Mouse (Mus musculus) ES-Bruce4 (cell line): ENCODE results near the gene Tex261. TPM values are rescaled to one million over a fixed set of nuclear protein-coding genes. Genes with fewer than 3 reads are reported as not detected.
"Not testable (repeated sequence)": the region's sequence is repeated elsewhere in the genome, so short reads cannot be mapped to it uniquely, and the experiment has no call there.

ENCODE experiments used
- H3K27ac ChIP-seq: 2 replicates; pipeline ENCODE4 v1.5.1; 2012; ENCODE audit warnings: low read length, inconsistent platforms; ENCODE audit not compliant: insufficient read depth
- H3K27me3 ChIP-seq: 2 replicates; pipeline ENCODE4 v1.6.1; 2012; ENCODE audit warnings: mild to moderate bottlenecking, low read length, inconsistent platforms; ENCODE audit not compliant: control insufficient read depth, poor library complexity, insufficient read depth, severe bottlenecking
- H3K36me3 ChIP-seq: 2 replicates; pipeline ENCODE4 v1.6.1; 2012; ENCODE audit warnings: inconsistent platforms, mild to moderate bottlenecking, low read length, moderate library complexity; ENCODE audit not compliant: control insufficient read depth, poor library complexity, insufficient read depth, severe bottlenecking
- H3K4me1 ChIP-seq: one replicate; pipeline ENCODE4 v1.8.1; 2011; ENCODE audit warnings: low read length; ENCODE audit not compliant: control insufficient read depth, insufficient read depth
- H3K4me3 ChIP-seq: 2 replicates; pipeline ENCODE4 v1.5.1; 2011; ENCODE audit warnings: low read depth, mild to moderate bottlenecking, low read length
- H3K9ac ChIP-seq: 2 replicates; pipeline ENCODE4 v1.6.1; 2012; ENCODE audit warnings: low read depth, mild to moderate bottlenecking, inconsistent platforms; ENCODE audit not compliant: poor library complexity, severe bottlenecking
- H3K9me3 ChIP-seq: replicated peaks from 2 replicates; pipeline ENCODE4 v1.6.1; 2012; ENCODE audit warnings: mild to moderate bottlenecking, low read length, inconsistent platforms; ENCODE audit not compliant: control insufficient read depth, poor library complexity, insufficient read depth, severe bottlenecking
- CTCF ChIP-seq: IDR thresholded peaks from one replicate; pipeline ENCODE4 v1.8.1; 2011; ENCODE audit warnings: low read depth, low read length
- EP300 ChIP-seq: IDR thresholded peaks from 2 replicates; pipeline ENCODE4 v1.6.1; 2011; ENCODE audit warnings: low read depth, low read length; ENCODE audit not compliant: insufficient read depth
- POLR2A ChIP-seq: IDR thresholded peaks from one replicate; pipeline ENCODE4 v1.8.1; 2011; ENCODE audit warnings: low read length; ENCODE audit not compliant: insufficient read depth
- polyA plus RNA-seq: library from polyadenylated mRNA; stranded (reverse); fragments of >200 nt; gene quantifications from 2 replicates; pipeline ENCODE4 v1.2.4, GENCODE M21; 2011; ENCODE audit warnings: low read depth; ENCODE audit not compliant: missing spikeins, insufficient read depth, insufficient read length

The Tex261 gene
- polyA plus RNA-seq, 1 experiment = 28.9 TPM

GRCm38 (mm10) chr6:83802033-83802432, 26.4 kb upstream of the Tex261 start:
- TF ChIP-seq CTCF (no peak), EP300 (no peak), POLR2A (no peak)
- H3K27me3 ChIP-seq = no peaks in the 10 kb centered on the region
- H3K27ac ChIP-seq = no peak overlapping the region
- H3K4me1 ChIP-seq = no peaks in the 10 kb centered on the region
- peaks cover 2% of the 10 kb centered on the region; the same call in 1 of the 2 replicates for H3K36me3 ChIP-seq
- no peak overlapping the region for H3K4me3 ChIP-seq
- H3K9ac ChIP-seq = no peak overlapping the region
- H3K9me3 ChIP-seq = no peaks in the 10 kb centered on the region

GRCm38 (mm10) chr6:83796686-83797085, 21.1 kb upstream of the Tex261 start:
- Histone ChIP-seq H3K4me3 (no peak overlapping the region), H3K27me3 (no peaks in the 10 kb centered on the region), H3K9me3 (no peaks in the 10 kb centered on the region), H3K27ac (no peak overlapping the region), H3K9ac (no peak overlapping the region), H3K36me3 (no peaks in the 10 kb centered on the region), H3K4me1 (no peaks in the 10 kb centered on the region)
- TF ChIP-seq POLR2A = no peak

GRCm38 (mm10) chr6:83795492-83795900, 19.9 kb upstream of the Tex261 start:
- Histone ChIP-seq H3K27me3 (no peaks in the 10 kb centered on the region), H3K9ac (peak overlapping the region; percentile 21), H3K9me3 (no peaks in the 10 kb centered on the region), H3K4me1 (no peaks in the 10 kb centered on the region), H3K4me3 (peak overlapping the region; percentile 79), H3K27ac (no peak overlapping the region), H3K36me3 (no peaks in the 10 kb centered on the region)
- TF ChIP-seq POLR2A = no peak
- no peak for TF ChIP-seq EP300
- TF ChIP-seq CTCF = no peak

- Histone ChIP-seq H3K36me3 (no peaks in the 10 kb centered on the region), H3K4me1 (no peaks in the 10 kb centered on the region), H3K4me3 (peak within 1 kb of the TSS; percentile 79), H3K27ac (peak within 1 kb of the TSS; percentile 17; the same call in 1 of the 2 replicates), H3K27me3 (no peaks in the 10 kb centered on the region), H3K9ac (peak within 1 kb of the TSS; percentile 21), H3K9me3 (no peaks in the 10 kb centered on the region)
- peak; percentile 54 for TF ChIP-seq POLR2A
- no peak for TF ChIP-seq CTCF
- TF ChIP-seq EP300 = no peak; the same call in 1 of the 2 replicates
These were observed 19.2 kb upstream of the Tex261 start, which contains the start of gene Nagk for GRCm38 (mm10) chr6:83794760-83795296. Gene Nagk (plus strand): TSS chr6:83794982.

GRCm38 (mm10) chr6:83791251-83791890, 15.8 kb upstream of the Tex261 start:
- no peaks in the 10 kb centered on the region for H3K4me1 ChIP-seq
- H3K36me3 ChIP-seq = no peaks in the 10 kb centered on the region
- no peaks in the 10 kb centered on the region for H3K9me3 ChIP-seq
- H3K27me3 ChIP-seq = no peaks in the 10 kb centered on the region
- no peak overlapping the region for H3K9ac ChIP-seq
- no peak overlapping the region for H3K4me3 ChIP-seq
- no peak for TF ChIP-seq EP300
- TF ChIP-seq POLR2A = no peak
- TF ChIP-seq CTCF = no peak
- no peak overlapping the region for H3K27ac ChIP-seq

- H3K9ac ChIP-seq, H3K4me3 ChIP-seq, H3K27me3 ChIP-seq, H3K4me1 ChIP-seq, H3K9me3 ChIP-seq, H3K36me3 ChIP-seq, H3K27ac ChIP-seq: not testable (repeated sequence)
These were observed 14.9 kb upstream of the Tex261 start for GRCm38 (mm10) chr6:83790533-83790932.
